Mouse (Mus musculus) hindbrain, embryonic 11.5 days (tissue): Measurements from ENCODE around the gene Selp. TPM values are rescaled to one million over a fixed set of nuclear protein-coding genes. Genes with fewer than 3 reads are reported as not detected.

ENCODE experiments used
- ATAC-seq: fragments of 200-750 bp; cut with Nextera tagmentation; 2 replicates; pipeline ENCODE4 v1.8.0; 2017; ENCODE audit warnings: mild to moderate bottlenecking, moderate TSS enrichment, moderate library complexity; ENCODE audit not compliant: low FRiP score
- DNase-seq: peaks from one replicate; pipeline ENCODE4 v3.0.0-alpha.2; 2015; ENCODE audit warnings: low spot score
- H3K27ac ChIP-seq: fragments of 300-500 bp; sonication (generic); 2 replicates; pipeline ENCODE4 v1.5.1; 2014; ENCODE audit warnings: mild to moderate bottlenecking, low read depth, low read length
- H3K27me3 ChIP-seq: fragments of 300-500 bp; sonication (generic); 2 replicates; pipeline ENCODE4 v1.6.1; 2014; ENCODE audit warnings: mild to moderate bottlenecking, low read length, moderate library complexity, mixed read lengths; ENCODE audit not compliant: control insufficient read depth, insufficient read depth
- H3K36me3 ChIP-seq: fragments of 300-500 bp; sonication (generic); 2 replicates; pipeline ENCODE4 v1.6.1; 2014; ENCODE audit warnings: mild to moderate bottlenecking, low read length, moderate library complexity, mixed read lengths; ENCODE audit not compliant: control insufficient read depth, insufficient read depth
- H3K4me1 ChIP-seq: fragments of 300-500 bp; sonication (generic); replicated peaks from 2 replicates; pipeline ENCODE4 v1.6.1; 2014; ENCODE audit warnings: low read length, mixed read lengths; ENCODE audit not compliant: control insufficient read depth, insufficient read depth
- H3K4me2 ChIP-seq: fragments of 300-500 bp; sonication (generic); replicated peaks from 2 replicates; pipeline ENCODE4 v1.6.1; 2014; ENCODE audit warnings: mild to moderate bottlenecking, low read depth, low read length
- H3K4me3 ChIP-seq: fragments of 300-500 bp; sonication (generic); 2 replicates; pipeline ENCODE4 v1.5.1; 2014; ENCODE audit warnings: low read depth, low read length
- H3K9ac ChIP-seq: fragments of 300-500 bp; sonication (generic); 2 replicates; pipeline ENCODE4 v1.6.1; 2014; ENCODE audit warnings: low read depth, low read length
- H3K9me3 ChIP-seq: fragments of 300-500 bp; sonication (generic); 2 replicates; pipeline ENCODE4 v1.6.1; 2016; ENCODE audit warnings: low read length; ENCODE audit not compliant: control insufficient read depth
- WGBS: fragments of 180-500 bp; shearing (Covaris S2); extraction: QIAGEN DNeasy Blood & Tissue Kit; methylation state at CpG from one replicate; pipeline ENCODE4 v1.1.7; 2014; 5-methylcytosine and 5-hydroxymethylcytosine counted together
- polyA plus RNA-seq: library from polyadenylated mRNA; unstranded; fragments of >200 nt; fragmentation: Nextera tagmentation; extraction: Ambion mirVana; gene quantifications from 2 replicates; pipeline ENCODE4 v1.2.1, GENCODE M21; 2014

The Selp gene
- polyA plus RNA-seq, 1 experiment from 2014 or later, result 0.06 TPM

DNA sequence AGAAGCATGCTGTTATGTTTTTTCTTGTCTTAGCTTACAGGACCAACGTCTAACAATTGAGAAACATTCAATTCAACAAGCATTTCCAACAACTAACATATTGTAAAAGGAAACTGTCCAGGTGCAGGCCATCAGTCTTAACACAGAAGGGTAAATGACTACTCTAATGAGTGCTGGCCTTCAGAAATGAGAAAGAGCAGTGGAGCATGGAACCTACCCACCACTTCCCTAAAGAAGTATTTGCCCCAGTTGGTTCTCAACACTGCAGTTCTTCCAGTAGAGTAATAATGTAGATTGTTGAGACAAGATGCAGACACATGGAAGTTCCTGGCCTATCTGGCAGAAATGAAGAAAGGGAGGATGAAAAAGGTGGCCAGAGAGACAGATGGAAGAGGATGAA is 38.6 kb upstream of the Selp start:
- 57% methylated on average over 1 of the region's 1 CpGs for WGBS
- Histone ChIP-seq H3K36me3 (no peaks in the 10 kb centered on the region), H3K4me2 (no peak overlapping the region), H3K4me3 (no peak overlapping the region), H3K9me3 (no peaks in the 10 kb centered on the region), H3K27ac (no peak overlapping the region), H3K9ac (no peak overlapping the region), H3K27me3 (no peaks in the 10 kb centered on the region), H3K4me1 (no peaks in the 10 kb centered on the region)
- DNase-seq, result no peak
- ATAC-seq, result no peak

DNA sequence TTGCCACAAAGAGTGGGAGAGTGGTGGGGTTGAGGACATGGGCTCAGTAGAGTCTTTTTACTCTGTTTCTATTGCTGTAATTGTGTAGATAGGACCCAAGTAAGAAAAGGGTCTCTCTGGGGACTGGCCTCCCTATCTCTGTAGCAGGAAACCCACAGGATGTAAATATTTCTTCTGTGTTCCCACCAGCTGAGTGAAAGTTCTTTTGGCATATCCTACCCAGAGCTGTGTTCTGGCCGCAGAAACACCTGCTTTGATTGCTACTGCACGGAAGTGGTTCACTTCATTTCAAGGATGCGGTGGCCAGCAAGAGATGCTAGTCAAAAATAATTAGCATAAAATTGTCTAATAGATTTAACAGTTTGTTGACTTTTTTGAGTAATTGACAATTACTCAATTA is 38.0 kb upstream of the Selp start:
- Histone ChIP-seq H3K4me3 (no peak overlapping the region), H3K27me3 (no peaks in the 10 kb centered on the region), H3K36me3 (no peaks in the 10 kb centered on the region), H3K27ac (no peak overlapping the region), H3K4me1 (no peaks in the 10 kb centered on the region), H3K9me3 (no peaks in the 10 kb centered on the region), H3K4me2 (no peak overlapping the region), H3K9ac (no peak overlapping the region)
- ATAC-seq (no peak), DNase-seq (no peak)
- 94% methylated on average over 3 of the region's 3 CpGs for WGBS

DNA sequence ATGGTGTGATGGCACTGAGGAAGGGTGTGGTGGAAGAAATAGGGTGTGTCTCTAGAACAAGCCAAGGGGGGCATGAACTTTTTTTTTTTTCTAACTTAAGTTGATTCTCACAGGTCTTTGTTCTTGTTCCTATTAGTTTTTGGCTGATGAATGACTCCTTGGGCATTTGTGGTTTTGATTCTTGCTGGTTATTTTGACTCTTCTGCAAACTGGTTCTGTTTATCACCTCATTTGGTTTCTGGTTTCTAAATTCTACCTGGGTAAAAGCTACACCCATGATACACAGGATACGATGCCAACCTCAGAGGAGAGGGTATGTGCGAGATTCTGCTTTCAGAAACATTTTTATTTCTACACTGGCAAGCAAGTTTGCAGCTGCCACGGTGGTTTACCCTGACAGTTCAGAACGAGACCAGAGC is 36.7 kb upstream of the Selp start:
- Histone ChIP-seq H3K9ac (no peak overlapping the region), H3K27ac (no peak overlapping the region), H3K27me3 (no peaks in the 10 kb centered on the region), H3K4me2 (no peak overlapping the region), H3K4me3 (no peak overlapping the region), H3K9me3 (no peaks in the 10 kb centered on the region), H3K36me3 (no peaks in the 10 kb centered on the region), H3K4me1 (no peaks in the 10 kb centered on the region)
- ATAC-seq, result no peak
- 91% methylated on average over 4 of the region's 4 CpGs for WGBS
- no peak for DNase-seq

DNA sequence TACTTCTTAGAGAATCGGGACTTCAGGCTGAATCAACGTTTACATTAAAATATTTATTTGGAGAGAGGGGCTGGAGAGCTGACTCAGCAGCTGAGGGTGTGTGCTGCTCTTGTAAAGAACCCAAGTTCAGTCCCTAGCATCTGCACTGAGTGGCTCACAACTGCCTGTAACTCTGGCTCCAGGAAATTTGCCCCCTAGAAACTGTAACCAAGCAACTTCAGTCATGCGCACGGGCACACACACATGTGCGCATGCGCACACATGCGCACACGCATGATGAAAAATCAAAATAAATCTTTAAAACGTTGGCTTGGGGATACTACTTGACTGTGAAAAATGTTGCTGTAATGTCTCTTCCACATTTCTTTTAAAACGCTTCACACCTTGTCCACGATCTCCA is 36.0 kb upstream of the Selp start:
- no peaks in the 10 kb centered on the region for H3K36me3 ChIP-seq
- WGBS, result 88% methylated on average over 11 of the region's 11 CpGs

DNA sequence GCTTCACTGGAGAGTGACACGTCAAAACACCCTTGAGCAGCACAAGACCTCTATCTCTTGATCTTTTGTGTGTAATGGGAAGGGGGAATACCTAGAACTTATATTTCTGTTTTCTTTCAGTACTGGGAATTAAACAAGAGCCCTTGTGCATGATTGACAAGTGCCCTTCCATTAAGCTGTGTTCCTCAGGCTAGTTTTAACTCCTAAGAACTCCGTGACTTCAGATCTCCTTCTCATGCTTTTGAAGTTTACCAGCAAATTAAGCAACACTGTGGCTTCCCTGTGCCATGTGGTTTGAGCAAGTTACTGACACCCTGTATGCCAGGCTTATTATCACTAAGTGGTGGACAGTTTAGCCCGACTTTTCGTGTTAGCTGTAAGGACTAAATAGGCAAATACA is 32.0 kb upstream of the Selp start:
- 93% methylated on average over 4 of the region's 4 CpGs for WGBS
- H3K9ac ChIP-seq, result no peak overlapping the region

More for the DNA sequence above, 36.0 kb upstream of the Selp start:
- Histone ChIP-seq H3K4me3 (no peak overlapping the region), H3K4me2 (no peak overlapping the region), H3K27ac (no peak overlapping the region), H3K9me3 (no peaks in the 10 kb centered on the region), H3K27me3 (no peaks in the 10 kb centered on the region), H3K4me1 (no peaks in the 10 kb centered on the region), H3K9ac (no peak overlapping the region)
- DNase-seq (no peak), ATAC-seq (no peak)

DNA sequence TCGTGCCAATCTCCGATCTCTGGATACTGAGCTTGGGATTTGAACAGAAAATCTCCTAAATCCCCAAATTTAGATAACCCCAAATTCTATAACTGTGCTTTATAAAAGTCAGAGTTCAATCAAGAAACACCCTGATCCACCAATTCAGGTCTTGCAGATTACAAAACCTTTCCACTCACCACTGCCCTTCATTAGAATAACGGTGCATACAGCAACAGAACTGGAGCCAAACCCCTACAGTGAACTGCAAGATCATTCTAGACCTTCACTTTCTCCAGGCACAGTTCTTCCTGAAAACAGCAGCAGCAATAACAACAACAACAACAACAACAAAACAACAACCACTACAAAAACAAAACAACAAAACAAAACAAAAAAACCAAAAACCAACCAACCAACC is 28.3 kb upstream of the Selp start:
- H3K4me3 ChIP-seq, result no peak overlapping the region
- H3K36me3 ChIP-seq, result no peaks in the 10 kb centered on the region
- no peaks in the 10 kb centered on the region for H3K9me3 ChIP-seq
- no peaks in the 10 kb centered on the region for H3K4me1 ChIP-seq
- no peak overlapping the region for H3K27ac ChIP-seq
- WGBS, result 89% methylated on average over 3 of the region's 3 CpGs
- DNase-seq, result no peak
- no peaks in the 10 kb centered on the region for H3K27me3 ChIP-seq
- no peak for ATAC-seq
- no peak overlapping the region for H3K9ac ChIP-seq
- H3K4me2 ChIP-seq, result no peak overlapping the region

More for the DNA sequence above, 32.0 kb upstream of the Selp start:
- Histone ChIP-seq H3K4me3 (no peak overlapping the region), H3K9me3 (no peaks in the 10 kb centered on the region), H3K36me3 (no peaks in the 10 kb centered on the region), H3K27ac (no peak overlapping the region), H3K4me2 (no peak overlapping the region), H3K27me3 (no peaks in the 10 kb centered on the region), H3K4me1 (no peaks in the 10 kb centered on the region)
- ATAC-seq (no peak), DNase-seq (no peak)

DNA sequence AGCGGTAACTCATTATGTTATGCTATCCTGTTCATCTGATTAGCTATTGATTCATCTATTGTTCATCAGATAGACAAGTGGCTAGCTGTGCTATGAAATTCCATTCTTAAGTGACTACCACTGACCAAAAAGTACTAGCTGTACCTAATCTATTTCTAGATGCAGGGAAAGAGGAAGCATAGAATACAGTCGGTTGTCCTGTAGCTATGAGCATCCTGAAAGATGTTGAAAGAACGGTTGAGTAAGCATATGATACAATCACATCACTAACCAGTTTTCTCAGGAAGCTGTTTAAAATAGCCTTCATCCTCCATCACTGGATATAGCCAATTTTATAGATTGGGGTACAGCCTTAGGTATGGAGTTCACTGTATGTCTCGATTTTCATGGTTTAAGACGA is 27.2 kb upstream of the Selp start:
- no peaks in the 10 kb centered on the region for H3K27me3 ChIP-seq
- WGBS, result 94% methylated on average over 5 of the region's 5 CpGs

DNA sequence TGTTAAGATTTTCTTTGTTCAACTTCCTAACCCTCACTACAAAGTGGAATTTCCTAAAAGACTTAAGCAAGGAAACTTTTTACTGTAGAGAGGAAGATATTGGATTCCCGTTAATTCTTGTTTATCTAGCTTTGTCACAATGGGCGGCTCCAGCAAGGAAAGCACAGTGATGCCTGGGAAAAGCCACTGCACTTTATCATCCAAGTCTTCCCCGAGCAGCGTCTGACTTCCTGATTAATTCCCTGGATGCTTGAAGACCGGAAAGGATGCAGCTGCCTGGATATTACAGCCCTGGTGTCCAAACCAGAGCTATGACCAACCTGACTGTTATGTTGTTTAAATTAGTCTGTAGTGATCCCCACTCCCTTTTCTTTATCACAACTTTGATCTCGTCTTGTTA is 18.3 kb upstream of the Selp start:
- Histone ChIP-seq H3K4me2 (no peak overlapping the region), H3K4me1 (no peaks in the 10 kb centered on the region), H3K27me3 (no peaks in the 10 kb centered on the region), H3K9me3 (no peaks in the 10 kb centered on the region), H3K36me3 (no peaks in the 10 kb centered on the region), H3K9ac (no peak overlapping the region), H3K4me3 (no peak overlapping the region), H3K27ac (no peak overlapping the region)
- no peak for ATAC-seq
- 75% methylated on average over 6 of the region's 6 CpGs for WGBS
- no peak for DNase-seq

More for the DNA sequence above, 27.2 kb upstream of the Selp start:
- Histone ChIP-seq H3K4me2 (no peak overlapping the region), H3K9ac (no peak overlapping the region), H3K27ac (no peak overlapping the region), H3K36me3 (no peaks in the 10 kb centered on the region), H3K4me1 (no peaks in the 10 kb centered on the region), H3K4me3 (no peak overlapping the region), H3K9me3 (no peaks in the 10 kb centered on the region)
- ATAC-seq (no peak), DNase-seq (no peak)

DNA sequence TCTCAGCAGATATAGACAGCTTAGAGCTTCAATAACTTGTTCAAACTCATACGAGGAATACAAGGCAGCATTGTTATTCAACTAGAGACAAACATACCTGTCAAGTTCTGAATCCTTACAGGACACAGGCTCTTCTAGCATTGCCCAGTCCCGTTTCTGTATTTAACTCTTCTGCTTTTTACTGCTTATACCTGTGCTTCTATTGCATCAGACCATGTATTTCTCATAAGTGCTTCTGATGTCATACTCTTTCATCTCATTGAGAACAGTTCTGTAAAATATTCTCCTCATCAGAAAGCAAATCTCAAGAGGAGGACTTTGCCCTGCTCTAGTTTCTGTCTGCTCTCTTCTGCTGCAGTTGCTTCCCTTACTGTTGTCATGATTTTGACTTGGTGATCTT is 17.2 kb upstream of the Selp start:
- Histone ChIP-seq H3K9ac (no peak overlapping the region), H3K27me3 (no peaks in the 10 kb centered on the region), H3K27ac (no peak overlapping the region), H3K4me1 (no peaks in the 10 kb centered on the region), H3K9me3 (no peaks in the 10 kb centered on the region), H3K4me2 (no peak overlapping the region), H3K36me3 (no peaks in the 10 kb centered on the region), H3K4me3 (no peak overlapping the region)
- no peak for ATAC-seq
- WGBS, result 91% methylated on average over 2 of the region's 2 CpGs
- no peak for DNase-seq
